Mouse (Mus musculus) cerebellum, adult 2 months (tissue): Measurements from ENCODE around the gene Gm49318.

Experiments
- CTCF ChIP-seq: fragments of 200-500 bp; IDR thresholded peaks from 2 replicates; pipeline ENCODE4 v1.5.1; 2011; ENCODE audit warnings: low read depth, mild to moderate bottlenecking, control low read depth, low read length, moderate library complexity, borderline replicate concordance; ENCODE audit not compliant: insufficient read depth
- POLR2A ChIP-seq: fragments of 200-500 bp; IDR thresholded peaks from 2 replicates; pipeline ENCODE4 v1.6.1; 2011; ENCODE audit warnings: low read length, control low read depth, borderline replicate concordance; ENCODE audit not compliant: insufficient read depth

DNA sequence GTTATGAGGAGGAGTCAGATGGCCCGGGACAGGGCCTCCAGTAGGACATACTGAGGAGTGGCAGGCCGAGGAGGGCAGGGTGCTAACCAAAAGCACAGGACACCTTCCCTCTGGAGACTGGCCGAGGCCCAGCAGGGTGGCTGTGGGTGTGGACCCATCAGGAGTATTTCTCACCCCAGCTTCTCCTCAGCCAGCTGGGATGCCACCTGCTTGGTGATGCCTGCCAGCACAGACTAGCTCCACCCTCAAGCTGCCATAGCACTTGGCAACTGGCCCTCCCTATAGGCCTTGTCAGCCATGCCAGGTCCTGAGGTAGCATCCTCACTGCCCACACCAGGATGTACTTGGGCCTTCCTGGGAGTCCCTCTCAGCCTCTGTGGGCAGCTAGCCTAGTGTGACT, 6.7 kb downstream of the Gm49318 start:
- no peak for TF ChIP-seq POLR2A
- no peak for TF ChIP-seq CTCF
